Mouse (Mus musculus) bone marrow macrophage, adult 2 months (primary cell): Measurements from ENCODE around the gene Tk1. TPM values are rescaled to one million over a fixed set of nuclear protein-coding genes. Genes with fewer than 3 reads are reported as not detected.
A peak's percentile ranks its signal among the peaks of the same experiment; 100 is the strongest.

Experiments used
- H3K27ac ChIP-seq: 2 replicates; pipeline ENCODE4 v1.5.1; 2012; ENCODE audit warnings: low read depth, low read length; ENCODE audit not compliant: insufficient read depth
- H3K4me1 ChIP-seq: 2 replicates; pipeline ENCODE4 v1.6.1; 2012; ENCODE audit warnings: low read length; ENCODE audit not compliant: control insufficient read depth, insufficient read depth
- H3K4me3 ChIP-seq: 2 replicates; pipeline ENCODE4 v1.5.1; 2012; ENCODE audit warnings: mild to moderate bottlenecking, low read length, moderate library complexity; ENCODE audit not compliant: insufficient read depth
- CTCF ChIP-seq: IDR thresholded peaks from 2 replicates; pipeline ENCODE4 v1.5.1; 2012; ENCODE audit warnings: low read depth, mild to moderate bottlenecking, low read length, moderate library complexity
- POLR2A ChIP-seq: IDR thresholded peaks from 2 replicates; pipeline ENCODE4 v1.6.1; 2012; ENCODE audit warnings: mild to moderate bottlenecking, low read depth, low read length, borderline replicate concordance
- polyA plus RNA-seq: library from polyadenylated mRNA; stranded (reverse); fragments of >200 nt; gene quantifications from 2 replicates; pipeline ENCODE4 v1.2.4, GENCODE M21; 2012; ENCODE audit not compliant: missing spikeins, insufficient read depth, insufficient read length

Gene Tk1
- polyA plus RNA-seq, 1 experiment: 70.1 TPM

DNA sequence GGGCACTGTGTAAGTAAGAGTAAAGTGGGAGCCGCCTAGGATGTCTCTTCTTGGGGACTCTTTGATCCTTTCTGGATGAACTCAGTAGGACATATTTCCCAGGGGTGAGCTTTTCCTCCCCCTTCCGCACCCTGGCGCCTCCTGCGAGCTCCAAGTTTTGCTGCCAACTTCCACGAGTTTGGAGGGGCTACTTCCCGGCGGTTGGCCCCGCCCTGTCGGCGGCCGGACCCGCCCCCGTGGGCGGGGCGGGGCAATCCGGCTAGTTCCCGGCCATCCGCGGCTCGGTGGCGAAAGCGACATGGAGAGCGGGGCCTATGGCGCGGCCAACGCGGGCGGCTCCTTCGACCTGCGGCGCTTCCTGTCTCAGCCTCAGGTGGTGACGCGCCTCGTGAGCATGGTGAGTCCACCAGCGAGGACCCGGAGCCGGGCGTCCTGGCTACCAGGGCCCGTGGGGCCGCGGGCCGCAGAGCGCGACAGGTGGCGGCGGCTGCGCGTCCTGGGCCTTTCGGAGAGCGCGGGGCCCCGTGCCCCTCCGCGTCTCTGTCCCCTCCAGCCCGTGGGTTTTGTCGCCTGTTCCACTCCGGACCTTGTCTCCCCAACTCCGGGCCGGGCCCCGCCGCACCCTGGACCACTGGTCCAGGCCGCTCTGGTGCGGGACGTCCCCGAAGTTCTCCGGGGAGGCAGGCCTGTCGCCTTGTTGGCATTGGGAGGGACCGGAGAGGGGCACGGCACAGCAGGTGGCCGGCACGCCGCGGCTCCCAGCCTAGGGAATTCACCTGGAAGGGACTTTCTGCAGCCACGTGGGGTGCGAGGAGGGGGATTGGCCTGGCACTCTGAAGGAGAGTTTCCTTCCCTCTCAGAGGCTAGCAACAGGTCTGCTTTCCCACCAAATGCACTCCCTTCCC, 16.2 kb downstream of the Tk1 start, which contains the start of the genes Gm20708 and Syngr2:
Gene Gm20708 (plus strand): TSS at position 262 of the 905 bp plus-strand sequence.
Gene Syngr2 (plus strand): TSS at position 262 of the 905 bp plus-strand sequence.
- TF ChIP-seq CTCF (no peak), POLR2A (no peak)
- H3K27ac ChIP-seq: peak within 1 kb of the TSS; percentile 74
- H3K4me3 ChIP-seq: peak within 1 kb of the TSS; percentile 79
- peaks cover 18% of the 10 kb centered on the region for H3K4me1 ChIP-seq

DNA sequence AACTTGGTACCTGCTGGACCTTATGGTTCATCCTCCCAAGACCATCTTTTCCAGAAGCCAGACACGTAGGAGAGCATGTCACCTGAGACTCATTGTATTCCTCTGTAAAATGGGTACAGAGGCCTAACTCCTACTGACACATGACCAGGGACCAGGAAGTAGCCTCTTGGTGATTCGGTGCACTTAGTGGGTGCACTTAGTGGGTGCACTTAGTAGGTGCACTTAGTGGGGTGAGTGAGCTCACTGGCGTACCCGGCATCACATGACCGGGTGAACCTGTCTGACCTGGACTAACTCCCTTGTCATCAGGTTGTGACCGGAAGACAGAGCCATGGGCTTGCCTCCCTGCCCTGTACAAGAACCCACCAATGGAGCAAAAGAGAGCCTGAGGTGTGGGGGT, 19.1 kb downstream of the Tk1 start:
- TF ChIP-seq CTCF (no peak), POLR2A (no peak)
- Histone ChIP-seq H3K4me1 (peaks cover 26% of the 10 kb centered on the region), H3K4me3 (no peak overlapping the region), H3K27ac (no peak overlapping the region)

DNA sequence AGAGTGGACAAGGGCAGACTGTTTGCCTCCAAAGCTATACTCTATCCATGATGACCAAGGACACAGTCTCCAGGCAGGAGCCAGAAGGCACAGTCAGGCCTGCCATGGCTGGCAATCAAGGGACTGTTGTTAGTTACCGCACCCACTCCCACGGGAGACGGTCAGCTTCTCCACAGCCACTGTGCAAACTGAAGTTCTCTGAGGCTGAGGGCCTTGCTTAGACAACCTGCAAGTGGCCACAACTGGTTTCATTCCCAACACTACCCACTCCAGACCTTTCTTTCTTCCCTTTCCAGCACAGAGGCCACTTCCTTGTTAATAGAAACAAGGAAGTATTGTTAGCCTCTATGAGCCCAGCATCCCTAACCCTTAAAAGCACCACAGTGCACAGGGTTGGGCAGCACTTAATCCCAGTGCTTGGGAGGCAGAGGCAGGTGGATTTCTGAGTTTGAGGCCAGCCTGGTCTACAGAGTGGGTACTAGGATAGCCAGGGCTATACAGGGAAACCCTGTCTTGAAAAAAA, 22.7 kb downstream of the Tk1 start:
- Histone ChIP-seq H3K27ac (peak overlapping the region; percentile 49), H3K4me3 (no peak overlapping the region), H3K4me1 (peaks cover 21% of the 10 kb centered on the region)
- TF ChIP-seq CTCF (no peak), POLR2A (no peak)

DNA sequence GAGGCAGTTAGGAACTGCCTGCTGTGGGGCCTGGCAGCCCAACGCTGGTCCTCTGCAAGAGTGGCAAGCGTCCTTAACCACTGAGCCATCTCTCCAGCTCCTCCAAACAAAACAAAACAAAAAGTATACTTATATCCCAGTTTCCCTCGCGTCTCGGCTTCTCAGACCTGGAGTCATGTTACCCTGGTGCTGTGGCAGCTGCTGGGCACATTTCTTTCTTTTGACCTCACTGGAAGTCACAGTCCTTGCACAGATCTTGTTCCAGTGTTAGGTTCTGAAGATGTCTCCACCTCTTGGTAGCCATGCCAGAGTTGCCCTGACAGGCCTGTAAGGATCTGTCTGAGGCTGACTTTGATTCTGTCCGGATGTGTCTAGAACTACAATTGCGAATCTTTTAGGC, 24.2 kb downstream of the Tk1 start:
- H3K27ac ChIP-seq: no peak overlapping the region
- no peak for TF ChIP-seq CTCF
- TF ChIP-seq POLR2A: no peak
- peaks cover 24% of the 10 kb centered on the region for H3K4me1 ChIP-seq
- H3K4me3 ChIP-seq: no peak overlapping the region

DNA sequence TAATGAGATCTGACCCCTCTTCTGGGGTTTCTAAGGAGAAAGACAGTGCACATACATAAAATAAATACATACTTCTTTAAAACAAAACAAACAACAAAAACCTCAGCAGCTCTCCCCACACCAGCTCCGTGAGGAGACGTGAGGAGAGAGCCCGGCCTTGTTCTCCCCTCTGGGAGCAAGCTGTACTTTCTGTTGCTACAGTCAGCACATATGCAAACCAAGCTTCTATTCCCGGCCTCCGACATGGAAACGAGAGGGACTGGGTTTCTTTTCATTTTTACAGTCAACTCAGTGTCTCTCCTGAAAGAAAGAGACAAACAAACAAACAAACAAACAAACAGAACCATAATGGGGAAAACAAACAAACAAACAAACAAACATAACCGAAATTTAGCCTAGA, 25.9 kb downstream of the Tk1 start:
- Histone ChIP-seq H3K4me1 (peaks cover 24% of the 10 kb centered on the region), H3K4me3 (no peak overlapping the region), H3K27ac (no peak overlapping the region)
- TF ChIP-seq CTCF (no peak), POLR2A (no peak)

DNA sequence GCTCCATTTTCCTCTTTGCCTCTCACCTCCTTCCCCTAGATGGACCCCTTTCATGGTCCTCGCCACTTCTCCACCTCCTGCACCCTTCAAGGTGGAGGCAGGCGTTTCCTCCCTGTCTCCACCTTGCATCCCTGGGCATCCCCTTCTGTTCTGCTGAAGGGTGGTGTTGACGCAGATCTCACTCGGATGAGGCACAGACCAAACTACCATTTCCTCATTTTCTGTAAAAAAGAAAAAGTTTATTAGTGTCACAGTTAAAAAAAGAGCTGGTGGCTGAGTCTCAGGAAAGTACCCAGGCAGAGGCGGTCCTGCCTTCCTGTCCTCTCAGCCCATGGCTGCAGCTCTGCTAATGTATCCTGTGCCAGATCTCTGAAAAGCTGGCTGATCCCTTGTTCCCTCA, 26.7 kb downstream of the Tk1 start:
- peaks cover 24% of the 10 kb centered on the region for H3K4me1 ChIP-seq
- no peak overlapping the region for H3K4me3 ChIP-seq
- no peak for TF ChIP-seq POLR2A
- no peak for TF ChIP-seq CTCF
- H3K27ac ChIP-seq: no peak overlapping the region

DNA sequence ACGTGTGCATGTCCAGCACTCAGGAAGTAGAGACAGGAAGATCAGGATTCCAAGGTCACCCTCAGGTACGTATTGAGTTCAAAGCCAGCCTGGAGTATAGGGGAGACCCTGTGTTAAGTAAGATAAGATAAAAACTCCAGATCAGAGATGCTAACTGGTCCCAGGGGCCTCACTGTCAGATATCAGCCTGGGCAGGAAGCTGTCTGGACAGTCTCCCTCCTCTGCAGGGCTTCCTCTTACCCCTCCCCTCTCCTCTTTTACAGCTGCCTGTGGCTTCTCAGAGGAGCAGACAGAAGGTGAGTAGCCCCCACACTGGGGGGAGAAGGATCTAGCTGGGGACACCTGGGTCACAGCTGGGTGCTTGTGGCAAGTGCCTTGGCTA, 27.7 kb downstream of the Tk1 start:
- Histone ChIP-seq H3K27ac (no peak overlapping the region), H3K4me3 (no peak overlapping the region), H3K4me1 (peaks cover 17% of the 10 kb centered on the region)
- TF ChIP-seq CTCF (no peak), POLR2A (no peak)

DNA sequence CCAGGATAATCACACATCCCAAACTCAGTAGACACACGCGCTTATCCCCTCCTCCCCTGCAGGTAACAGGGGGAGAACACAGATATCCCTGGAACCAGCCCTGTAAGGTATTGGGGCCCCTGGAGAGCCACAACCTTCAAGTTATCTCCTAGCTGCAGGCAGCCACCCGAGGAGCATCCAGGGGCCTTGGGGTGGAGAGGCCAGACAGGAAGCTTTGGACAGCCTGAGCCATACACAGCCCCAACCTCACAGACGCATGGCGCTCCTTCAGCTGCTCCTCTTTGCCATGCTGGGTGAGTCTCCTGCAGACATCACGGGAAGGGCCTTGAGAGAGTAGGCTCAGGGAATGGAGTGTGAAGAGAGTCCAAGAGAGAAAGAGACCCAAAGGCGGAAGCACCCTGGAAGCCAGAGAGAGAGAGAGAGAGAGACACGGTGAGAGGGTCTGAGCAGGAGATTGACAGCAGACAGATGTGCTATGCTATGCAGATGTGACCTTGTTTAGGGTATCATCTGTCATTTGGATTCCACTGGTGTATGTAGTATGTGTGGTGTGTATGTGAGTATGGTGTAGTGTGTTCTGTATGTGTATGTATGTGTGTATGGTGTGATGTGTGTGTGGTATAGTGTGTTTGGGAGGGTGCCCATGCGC, 28.3 kb downstream of the Tk1 start, which contains the start of gene 6030468B19Rik:
Gene 6030468B19Rik (plus strand): TSS at position 150 of the 649 bp plus-strand sequence.
- H3K27ac ChIP-seq: no peak within 1 kb of the TSS
- no peak within 1 kb of the TSS for H3K4me3 ChIP-seq
- H3K4me1 ChIP-seq: peaks cover 14% of the 10 kb centered on the region
- TF ChIP-seq POLR2A: no peak
- no peak for TF ChIP-seq CTCF

DNA sequence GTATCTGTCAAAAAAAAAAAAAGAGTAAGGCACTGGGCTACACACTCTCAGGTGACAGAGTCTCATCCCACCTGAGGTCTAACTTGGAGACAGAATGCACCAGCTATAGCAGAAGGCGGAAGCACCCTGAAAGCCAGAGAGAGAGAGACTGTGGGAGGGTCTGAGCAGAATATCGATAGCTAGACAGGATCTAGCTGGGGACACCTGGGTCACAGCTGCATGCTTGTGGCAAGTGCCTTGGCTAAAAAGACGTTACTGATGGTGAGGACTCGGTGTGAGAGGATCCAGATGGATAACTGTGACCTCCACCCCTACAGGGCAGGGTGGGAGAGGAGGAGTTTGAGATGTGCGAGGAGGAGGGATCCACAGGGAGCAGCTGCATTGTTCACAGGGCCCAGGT, 28.9 kb downstream of the Tk1 start:
- H3K4me3 ChIP-seq: no peak overlapping the region
- H3K4me1 ChIP-seq: peaks cover 14% of the 10 kb centered on the region
- TF ChIP-seq POLR2A (no peak), CTCF (no peak)
- no peak overlapping the region for H3K27ac ChIP-seq
